Mouse (Mus musculus) cerebellum, adult 2 months (tissue): Measurements from ENCODE around the gene Tbcb.

Source experiments
- CTCF ChIP-seq: fragments of 200-500 bp; IDR thresholded peaks from 2 replicates; pipeline ENCODE4 v1.5.1; 2011; ENCODE audit warnings: low read depth, mild to moderate bottlenecking, control low read depth, low read length, moderate library complexity, borderline replicate concordance; ENCODE audit not compliant: insufficient read depth
- POLR2A ChIP-seq: fragments of 200-500 bp; IDR thresholded peaks from 2 replicates; pipeline ENCODE4 v1.6.1; 2011; ENCODE audit warnings: low read length, control low read depth, borderline replicate concordance; ENCODE audit not compliant: insufficient read depth

DNA sequence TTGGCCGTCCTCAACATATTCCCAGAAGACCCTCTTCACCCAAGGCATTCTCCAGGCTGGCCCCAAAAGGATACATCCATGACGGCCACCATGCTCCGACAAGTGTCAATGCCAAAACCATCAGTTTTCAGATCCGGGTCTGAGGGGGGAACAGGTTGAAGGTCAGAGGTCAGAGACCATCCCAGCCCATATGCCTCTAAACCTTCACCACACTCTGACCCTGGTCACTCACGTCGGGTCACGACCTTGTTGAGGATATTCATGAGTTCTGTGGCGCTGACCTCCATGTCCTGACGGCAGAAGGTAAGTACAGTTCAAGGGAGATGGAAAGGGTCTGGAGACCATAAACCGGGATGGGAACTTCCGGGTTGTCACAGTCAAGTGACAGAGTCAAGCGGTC is 40.0 kb downstream of the Tbcb start:
- TF ChIP-seq CTCF (no peak), POLR2A (no peak)
